Mouse (Mus musculus): ENCODE data around the gene Zmiz1. TPM values are rescaled to one million over a fixed set of nuclear protein-coding genes. Genes with fewer than 3 reads are reported as not detected.

Gene Zmiz1
- total RNA-seq (2023): 56.4 TPM

DNA sequence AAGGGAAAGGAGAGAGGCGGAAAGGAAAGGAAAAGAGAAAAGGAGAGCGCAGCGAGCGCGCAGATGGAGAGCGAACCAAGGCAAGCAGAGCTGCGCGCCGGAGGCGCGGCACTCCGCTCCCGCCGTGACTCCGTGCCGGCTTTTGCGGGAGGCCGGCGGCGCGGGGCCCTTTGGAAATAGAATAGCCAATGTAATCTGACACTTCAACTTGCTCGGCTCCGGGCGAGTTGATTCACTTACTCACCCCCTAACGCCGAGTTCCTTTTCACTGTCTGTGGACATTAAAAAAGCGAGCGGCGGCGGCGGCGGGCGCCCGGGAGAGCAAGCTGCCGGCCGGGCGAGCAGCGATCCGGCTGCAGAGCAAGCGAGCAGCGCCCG lies at the start of gene Zmiz1:
Gene Zmiz1 (plus strand): TSS at position 170 of the 378 bp plus-strand sequence.

DNA sequence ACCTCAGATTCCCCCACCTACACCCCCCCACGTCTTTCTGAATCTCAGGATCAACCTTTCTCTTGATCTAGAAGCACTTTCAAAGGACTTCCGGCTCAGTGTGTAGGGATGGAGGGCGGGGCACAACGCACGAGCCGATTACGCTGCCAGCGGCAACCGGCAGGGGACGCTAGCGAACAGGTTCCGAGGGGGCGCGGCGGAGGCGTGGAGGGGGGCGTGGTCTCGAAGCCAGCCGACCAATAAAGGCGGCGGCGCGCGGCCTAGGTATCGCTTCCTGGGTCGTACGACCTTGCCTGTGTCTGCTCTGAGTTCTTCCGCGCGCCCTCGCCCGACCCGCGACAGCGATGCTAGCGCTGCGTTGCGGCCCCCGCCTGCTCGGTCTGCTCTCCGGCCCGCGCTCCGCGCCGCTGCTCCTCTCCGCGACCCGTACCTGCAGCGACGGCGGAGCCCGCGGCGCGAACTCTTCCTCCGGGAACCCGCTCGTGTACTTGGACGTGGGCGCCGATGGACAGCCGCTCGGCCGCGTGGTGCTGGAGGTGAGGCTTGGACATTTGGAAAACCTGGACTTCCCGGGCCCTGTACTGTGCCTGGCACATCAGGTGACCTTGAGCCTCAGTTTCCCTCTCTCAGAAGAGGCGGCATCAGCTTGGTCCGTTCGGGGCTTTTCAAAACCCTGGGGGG lies 235.0 kb downstream of the Zmiz1 start, which contains the start of gene Ppif:
Gene Ppif (plus strand): TSS at position 267 of the 681 bp plus-strand sequence.

Other genes starting within 250 kb of the Zmiz1 start
- gene Ppif, start 235.0 kb downstream of the Zmiz1 start, total RNA-seq (2023): 28.2 TPM